Mouse (Mus musculus) embryonic facial prominence, embryonic 14.5 days (tissue): ENCODE results near the gene Kif3a. TPM values are rescaled to one million over a fixed set of nuclear protein-coding genes. Genes with fewer than 3 reads are reported as not detected.
"Not testable (repeated sequence)": the region's sequence is repeated elsewhere in the genome, so short reads cannot be mapped to it uniquely, and the experiment has no call there.

ENCODE experiments used
- ATAC-seq: fragments of 200-750 bp; cut with Nextera tagmentation; 2 replicates; pipeline ENCODE4 v1.8.0; 2017; ENCODE audit warnings: low read depth, moderate number of reproducible peaks, moderate TSS enrichment
- DNase-seq: peaks from one replicate; pipeline ENCODE4 v3.0.0-alpha.2; 2015; ENCODE audit warnings: low spot score
- H3K27ac ChIP-seq: fragments of 300-500 bp; sonication (generic); replicated peaks from 2 replicates; pipeline ENCODE4 v1.5.1; 2014; ENCODE audit warnings: low read depth, mild to moderate bottlenecking, low read length, moderate library complexity
- H3K27me3 ChIP-seq: fragments of 300-500 bp; sonication (generic); replicated peaks from 2 replicates; pipeline ENCODE4 v1.6.1; 2014; ENCODE audit warnings: low read length; ENCODE audit not compliant: control insufficient read depth, insufficient read depth
- H3K36me3 ChIP-seq: fragments of 300-500 bp; sonication (generic); 2 replicates; pipeline ENCODE4 v1.6.1; 2014; ENCODE audit warnings: low read length, mixed read lengths; ENCODE audit not compliant: control insufficient read depth, insufficient read depth
- H3K4me1 ChIP-seq: fragments of 300-500 bp; sonication (generic); 2 replicates; pipeline ENCODE4 v1.6.1; 2014; ENCODE audit warnings: antibody characterized with exemption, low read length; ENCODE audit not compliant: control insufficient read depth, insufficient read depth
- H3K4me2 ChIP-seq: fragments of 300-500 bp; sonication (generic); 2 replicates; pipeline ENCODE4 v1.6.1; 2014; ENCODE audit warnings: low read depth, mild to moderate bottlenecking, low read length, moderate library complexity, mixed read lengths
- H3K4me3 ChIP-seq: fragments of 300-500 bp; sonication (generic); 2 replicates; pipeline ENCODE4 v1.5.1; 2014; ENCODE audit warnings: low read depth, mild to moderate bottlenecking, low read length
- H3K9ac ChIP-seq: fragments of 300-500 bp; sonication (generic); 2 replicates; pipeline ENCODE4 v1.6.1; 2014; ENCODE audit warnings: low read depth, mild to moderate bottlenecking, low read length, moderate library complexity, mixed read lengths
- H3K9me3 ChIP-seq: fragments of 300-500 bp; sonication (generic); 2 replicates; pipeline ENCODE4 v1.6.1; 2016; ENCODE audit warnings: low read length; ENCODE audit not compliant: control insufficient read depth
- WGBS: fragments of 180-500 bp; shearing (Covaris S2); extraction: QIAGEN DNeasy Blood & Tissue Kit; methylation state at CpG from one replicate; pipeline ENCODE4 v1.1.7; 2014; 5-methylcytosine and 5-hydroxymethylcytosine counted together
- polyA plus RNA-seq: library from polyadenylated mRNA; unstranded; fragments of >200 nt; fragmentation: Nextera tagmentation; extraction: Ambion mirVana; gene quantifications from 2 replicates; pipeline ENCODE4 v1.2.1, GENCODE M21; 2014

The Kif3a gene
- polyA plus RNA-seq, 1 experiment from 2014 or later = 77.0 TPM

DNA sequence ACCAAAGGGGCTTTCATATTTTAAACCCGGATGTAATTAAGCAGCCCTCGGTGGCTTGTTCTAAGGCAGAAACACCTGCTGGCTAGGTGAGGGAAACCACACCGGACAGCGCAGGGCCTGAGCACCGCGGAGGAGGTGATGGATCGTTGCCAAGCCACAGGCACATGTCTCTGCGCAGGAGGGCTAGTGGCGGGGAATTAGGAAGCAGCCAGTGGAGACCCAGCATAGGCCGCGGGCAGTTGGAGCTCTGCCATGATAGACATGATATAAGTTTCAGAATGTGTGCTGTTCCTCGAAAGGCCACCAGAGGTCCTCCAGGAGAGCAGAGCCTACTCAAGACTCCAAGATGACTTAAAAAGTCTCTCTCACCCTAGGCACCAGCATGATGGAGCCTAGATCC, 15.4 kb upstream of the Kif3a start:
- H3K27me3 ChIP-seq = no peaks in the 10 kb centered on the region
- no peaks in the 10 kb centered on the region for H3K9me3 ChIP-seq
- WGBS = 67% methylated on average over 12 of the region's 12 CpGs

DNA sequence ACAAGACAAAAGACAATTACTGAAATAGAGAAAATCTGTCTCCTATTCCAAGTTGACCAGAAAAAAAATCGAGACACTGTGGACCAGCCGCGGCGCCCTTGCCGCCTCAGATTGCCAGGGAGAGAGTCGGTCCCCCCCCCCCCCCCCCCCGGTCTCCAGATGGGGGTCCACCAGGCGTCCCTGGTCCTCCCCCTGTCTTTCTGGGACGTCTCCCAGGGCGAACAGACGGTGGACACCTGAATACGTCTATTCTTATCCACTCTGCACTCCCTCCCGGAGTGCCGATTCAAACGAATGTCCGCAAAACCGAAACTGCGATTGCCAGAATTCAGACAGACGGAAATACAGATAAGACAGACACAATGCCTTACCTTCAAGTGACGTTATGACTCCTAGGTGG, 10.7 kb upstream of the Kif3a start:
- WGBS = 92% methylated on average over 5 of the region's 20 CpGs

More for the DNA sequence above, 15.4 kb upstream of the Kif3a start:
- H3K4me3 ChIP-seq = no peak overlapping the region
- ATAC-seq (no peak), DNase-seq (peak; percentile 43)
- H3K36me3 ChIP-seq = no peaks in the 10 kb centered on the region
- H3K9ac ChIP-seq = no peak overlapping the region
- H3K4me1 ChIP-seq = no peaks in the 10 kb centered on the region
- H3K27ac ChIP-seq = no peak overlapping the region
- no peak overlapping the region for H3K4me2 ChIP-seq

DNA sequence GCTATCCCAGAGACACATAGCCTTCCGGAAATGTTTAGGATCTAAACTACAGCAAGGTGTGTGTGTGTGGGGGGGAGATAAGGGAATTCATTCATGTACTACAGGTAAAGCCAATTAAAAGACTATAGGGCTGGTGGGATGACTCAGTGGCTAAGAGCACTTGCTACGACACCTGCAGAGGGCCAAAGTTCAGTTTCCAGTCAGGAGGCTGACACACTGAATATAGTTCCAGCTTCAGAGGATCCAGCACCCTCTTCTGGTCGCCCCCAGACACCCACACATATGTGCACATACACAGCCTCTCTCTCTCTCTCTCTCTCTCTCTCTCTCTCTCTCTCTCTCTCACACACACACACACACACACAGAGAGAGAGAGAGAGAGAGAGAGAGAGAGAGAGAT, 9.2 kb upstream of the Kif3a start:
- H3K27me3 ChIP-seq, H3K4me1 ChIP-seq, H3K4me2 ChIP-seq, H3K9me3 ChIP-seq, H3K9ac ChIP-seq, DNase-seq, H3K36me3 ChIP-seq, ATAC-seq, H3K27ac ChIP-seq, H3K4me3 ChIP-seq: not testable (repeated sequence)
- 96% methylated on average over 1 of the region's 3 CpGs for WGBS

More for the DNA sequence above, 10.7 kb upstream of the Kif3a start:
- not testable (repeated sequence) for H3K9ac ChIP-seq, H3K36me3 ChIP-seq, DNase-seq, H3K4me1 ChIP-seq, H3K4me2 ChIP-seq, H3K9me3 ChIP-seq, H3K4me3 ChIP-seq, ATAC-seq, H3K27me3 ChIP-seq, H3K27ac ChIP-seq

DNA sequence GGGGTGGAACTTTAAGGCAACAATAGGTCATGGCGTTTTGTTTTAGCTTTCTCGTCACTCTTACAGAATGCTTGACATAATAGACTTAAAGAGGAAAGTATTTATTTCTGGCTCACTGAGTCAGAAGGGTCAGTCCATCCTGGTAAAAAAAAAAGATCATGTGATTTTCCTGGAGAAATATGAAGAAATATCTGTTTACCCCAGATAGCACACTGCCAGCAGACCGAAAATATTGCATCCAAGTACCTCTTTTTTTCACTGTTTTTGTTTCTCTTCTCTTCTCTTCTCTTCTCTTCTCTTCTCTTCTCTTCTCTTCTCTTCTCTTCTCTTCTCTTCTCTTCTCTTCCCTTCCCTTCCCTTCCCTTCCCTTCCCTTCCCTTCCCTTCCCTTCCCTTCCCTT, 7.2 kb upstream of the Kif3a start:
- not testable (repeated sequence) for H3K27me3 ChIP-seq, H3K36me3 ChIP-seq, ATAC-seq, H3K4me1 ChIP-seq, H3K4me3 ChIP-seq, DNase-seq, H3K9ac ChIP-seq, H3K4me2 ChIP-seq, H3K27ac ChIP-seq, H3K9me3 ChIP-seq
- WGBS = 87% methylated on average over 1 of the region's 3 CpGs

DNA sequence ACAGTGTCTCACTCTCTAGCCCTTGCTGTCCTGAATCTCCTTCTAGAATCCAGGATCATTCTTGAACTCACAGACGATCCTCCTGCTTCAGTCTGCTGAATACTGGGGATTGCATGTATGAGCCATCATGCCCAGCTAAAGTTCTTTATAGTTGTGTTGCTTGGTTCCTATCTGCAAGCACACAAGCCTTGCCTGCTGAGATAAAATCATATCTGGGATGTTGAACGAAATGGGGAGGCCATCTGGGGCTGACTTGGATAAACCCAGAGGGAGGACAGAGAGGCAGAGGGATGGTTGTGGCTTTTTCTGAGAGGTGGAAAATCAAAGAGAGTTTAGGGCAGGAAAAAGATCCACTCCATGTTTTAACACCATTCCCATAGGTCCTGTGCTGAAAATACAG, 5.2 kb upstream of the Kif3a start:
- WGBS = 84% methylated on average over 2 of the region's 2 CpGs
- Histone ChIP-seq H3K36me3 (no peaks in the 10 kb centered on the region), H3K9me3 (0 out of 2 replicates have a peak, but pooled peaks cover 7% of the 10 kb centered on the region), H3K4me3 (no peak overlapping the region), H3K9ac (no peak overlapping the region), H3K4me2 (no peak overlapping the region), H3K27me3 (no peaks in the 10 kb centered on the region), H3K4me1 (no peaks in the 10 kb centered on the region), H3K27ac (no peak overlapping the region)
- ATAC-seq (no peak), DNase-seq (no peak)

DNA sequence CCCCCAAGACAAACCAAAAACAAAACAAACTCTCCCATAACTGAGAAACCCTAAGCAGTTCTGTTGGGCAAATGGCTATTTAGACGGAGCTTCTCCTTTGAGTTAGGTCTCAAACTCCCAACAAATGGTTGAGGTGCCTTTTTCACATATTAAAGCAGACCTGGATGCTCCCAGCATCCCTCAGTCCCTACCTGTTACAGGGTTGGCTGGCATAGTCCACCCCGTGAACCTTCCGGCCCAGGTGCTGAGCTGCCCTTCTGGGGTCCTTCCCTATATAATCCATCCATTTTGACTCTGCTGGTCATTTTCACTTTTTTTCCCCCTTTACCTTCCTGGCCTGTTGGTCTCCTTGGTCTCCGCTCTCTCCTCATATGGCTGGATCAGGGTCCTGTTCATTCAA, 533 bp upstream of the Kif3a start:
- WGBS = 85% methylated on average over 4 of the region's 4 CpGs
- Histone ChIP-seq H3K27ac (no peak overlapping the region), H3K9ac (peak overlapping the region; percentile 82)

DNA sequence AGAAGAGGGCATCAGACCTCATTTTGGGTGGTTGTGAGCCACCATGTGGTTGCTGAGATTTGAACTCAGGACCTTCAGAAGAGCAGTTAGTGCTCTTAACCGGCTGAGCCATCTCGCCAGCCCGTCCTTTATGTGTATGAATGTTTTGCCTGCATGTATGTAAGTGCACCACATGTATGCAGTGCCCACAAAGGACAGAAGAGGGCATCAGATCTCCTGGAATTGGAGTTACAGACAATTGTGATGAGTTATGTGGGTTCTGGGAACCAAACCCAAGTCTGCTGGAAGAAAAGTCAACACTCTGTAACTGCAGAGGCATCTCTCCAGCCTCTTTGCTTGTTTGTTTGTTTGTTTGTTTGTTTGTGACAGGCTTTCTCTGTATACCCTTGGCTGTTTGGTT, 13.4 kb downstream of the Kif3a start:
- DNase-seq (no peak), ATAC-seq (no peak)
- no peak overlapping the region for H3K4me3 ChIP-seq
- H3K9ac ChIP-seq = no peak overlapping the region
- peaks cover 70% of the 10 kb centered on the region for H3K36me3 ChIP-seq
- no peaks in the 10 kb centered on the region for H3K27me3 ChIP-seq
- H3K9me3 ChIP-seq = no peaks in the 10 kb centered on the region
- 98% methylated on average over 3 of the region's 3 CpGs for WGBS
- no peak overlapping the region for H3K4me2 ChIP-seq
- no peak overlapping the region for H3K27ac ChIP-seq
- no peaks in the 10 kb centered on the region for H3K4me1 ChIP-seq

More for the DNA sequence above, 533 bp upstream of the Kif3a start:
- Histone ChIP-seq H3K4me1 (peaks cover 10% of the 10 kb centered on the region), H3K36me3 (peaks cover 11% of the 10 kb centered on the region; the same call in 1 of the 2 replicates), H3K9me3 (0 out of 2 replicates have a peak, but pooled peaks cover 7% of the 10 kb centered on the region), H3K27me3 (no peaks in the 10 kb centered on the region), H3K4me2 (peak overlapping the region; percentile 77), H3K4me3 (peak overlapping the region; percentile 95)
- DNase-seq (no peak), ATAC-seq (no peak)

DNA sequence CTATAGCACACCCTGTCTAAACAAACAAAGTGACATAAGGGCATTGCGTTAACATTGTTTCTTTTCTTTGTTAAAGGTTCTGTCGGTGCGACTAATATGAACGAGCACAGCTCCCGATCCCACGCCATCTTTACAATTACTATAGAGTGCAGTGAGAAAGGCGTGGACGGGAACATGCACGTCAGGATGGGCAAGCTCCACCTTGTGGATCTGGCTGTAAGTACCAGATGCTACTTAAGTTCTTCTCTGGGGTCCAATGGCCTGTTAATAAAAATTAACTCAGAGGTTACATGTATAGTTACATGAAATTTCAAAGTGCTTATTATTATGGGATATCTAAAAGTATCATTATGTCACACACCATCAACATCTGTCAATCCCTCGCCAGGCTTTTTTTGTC, 16.0 kb downstream of the Kif3a start:
- no peak overlapping the region for H3K4me3 ChIP-seq
- no peak overlapping the region for H3K4me2 ChIP-seq
- no peaks in the 10 kb centered on the region for H3K4me1 ChIP-seq
- ATAC-seq (no peak), DNase-seq (no peak)
- no peaks in the 10 kb centered on the region for H3K27me3 ChIP-seq
- H3K9me3 ChIP-seq = no peaks in the 10 kb centered on the region
- WGBS = 77% methylated on average over 10 of the region's 10 CpGs
- H3K27ac ChIP-seq = no peak overlapping the region
- peaks cover 76% of the 10 kb centered on the region for H3K36me3 ChIP-seq
- no peak overlapping the region for H3K9ac ChIP-seq

DNA sequence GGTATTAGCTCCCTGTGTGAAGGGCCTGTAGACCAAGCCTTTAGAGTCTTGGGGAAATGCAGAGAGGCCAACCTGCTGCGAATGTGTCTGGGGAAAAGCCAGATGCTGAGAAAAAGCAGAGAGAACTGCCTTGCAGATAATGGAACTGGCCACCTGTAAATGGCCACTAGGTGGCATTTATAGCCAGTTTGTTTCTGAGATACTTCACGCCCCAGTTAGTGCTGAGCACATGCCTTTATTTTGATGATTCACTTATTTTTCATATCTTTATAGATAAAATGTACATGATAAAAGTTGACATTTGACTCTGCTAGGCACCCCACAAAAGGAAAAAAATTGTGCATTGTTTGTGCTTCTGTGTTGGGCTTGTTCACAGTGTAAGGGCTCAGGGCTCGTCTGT, 17.7 kb downstream of the Kif3a start:
- Histone ChIP-seq H3K36me3 (peaks cover 73% of the 10 kb centered on the region), H3K27ac (no peak overlapping the region), H3K27me3 (no peaks in the 10 kb centered on the region), H3K9me3 (no peaks in the 10 kb centered on the region), H3K4me1 (no peaks in the 10 kb centered on the region), H3K4me3 (no peak overlapping the region), H3K4me2 (no peak overlapping the region), H3K9ac (no peak overlapping the region)
- 53% methylated on average over 3 of the region's 3 CpGs for WGBS
- ATAC-seq (no peak), DNase-seq (peak; percentile 60)
